Mouse (Mus musculus) T-helper 2 cell (primary cell): ENCODE measurements at regions not wholly inside any gene's neighbourhood (a gene's known extent, or its start where the extent isn't known, plus 50 kb on each side); places are given as distances from the start of the nearest gene placed in this dataset.

Source experiments
- in situ Hi-C: fragments of 300-600 bp; cut with MboI, MseI; formaldehyde crosslinking; loops from one replicate; pipeline ENCODE4 v1.15.1; 2025; ENCODE audit warnings: high pct_unique_total_duplicates

DNA sequence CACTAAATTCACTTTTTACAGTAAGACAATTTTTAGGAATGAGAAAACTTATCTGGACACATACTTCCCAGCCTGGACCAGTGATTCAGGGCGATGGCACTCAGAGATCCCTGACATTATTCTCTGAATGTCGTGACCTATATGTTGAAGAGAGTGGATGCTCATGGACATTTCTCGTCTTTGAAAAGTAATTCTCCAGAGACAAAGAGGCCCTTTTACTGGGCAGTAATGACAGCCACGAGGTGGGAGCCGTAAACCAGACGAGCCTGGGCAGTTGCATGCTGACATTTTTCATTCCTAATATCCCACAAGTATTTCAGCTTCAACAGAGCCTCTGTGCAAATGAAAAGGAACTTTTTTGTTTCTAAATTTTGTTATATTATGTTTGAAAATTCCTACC is 1041.3 kb downstream of the Slc22a22 start:
- in situ Hi-C loops: no loop called here

DNA sequence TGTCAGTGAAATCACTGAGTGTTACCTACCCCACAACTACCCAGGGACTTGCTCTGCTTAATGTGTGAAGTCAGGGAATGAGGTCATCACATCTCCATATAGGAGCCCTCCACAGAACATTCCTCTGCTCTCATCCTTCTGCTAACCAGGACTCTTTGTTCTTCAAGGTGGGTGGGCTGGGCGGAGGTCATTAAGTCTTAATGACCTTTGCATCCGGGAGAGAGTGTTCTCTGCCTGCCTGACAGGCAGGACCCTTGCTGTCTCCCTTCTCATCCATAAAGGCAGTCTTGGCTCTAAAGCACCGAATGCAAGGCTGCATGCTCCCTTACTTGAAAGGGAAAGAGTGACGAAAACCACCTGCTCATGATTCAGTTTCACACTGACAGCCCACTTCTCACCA is 1051.4 kb downstream of the Slc22a22 start:
- in situ Hi-C loops: no loop called here

DNA sequence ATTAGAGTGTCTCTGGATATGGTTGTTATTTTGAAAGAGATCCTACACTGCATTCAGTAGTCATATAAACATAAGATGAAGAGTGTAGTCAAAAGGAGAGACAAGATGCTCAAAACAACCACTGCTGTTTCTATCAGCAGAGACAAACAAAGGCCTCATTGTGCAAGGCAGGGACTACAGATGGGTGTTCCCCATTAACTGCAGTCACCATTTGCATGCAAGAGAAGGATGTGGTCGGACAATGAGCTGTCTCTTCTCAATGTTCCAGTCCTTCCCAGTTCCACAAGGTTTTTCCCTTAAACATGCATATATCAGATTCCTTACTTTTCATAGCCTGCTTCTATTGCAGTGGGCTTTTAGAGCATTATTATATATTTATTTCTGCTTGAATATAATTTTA is 1056.7 kb downstream of the Slc22a22 start:
- in situ Hi-C loops: no loop called here

DNA sequence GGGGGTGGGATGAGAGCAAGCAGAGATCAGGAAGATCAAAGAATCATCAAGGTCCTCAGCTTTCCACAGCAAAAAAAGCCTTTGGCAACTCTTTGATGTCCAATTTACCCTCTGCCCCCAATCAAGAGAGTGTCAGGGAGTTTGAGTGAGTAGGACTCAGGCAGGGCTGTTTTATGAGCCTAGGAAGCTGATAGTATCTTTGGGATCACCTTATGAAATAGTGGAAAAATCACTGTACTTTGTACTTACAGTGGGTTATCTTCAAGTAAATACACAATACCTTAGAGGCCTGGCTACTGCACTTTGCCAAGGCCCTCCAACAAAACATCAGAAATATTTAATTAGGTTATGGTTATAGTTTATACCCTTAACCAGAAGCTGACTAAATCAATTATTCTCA is 1085.4 kb downstream of the Slc22a22 start:
- in situ Hi-C loops: no loop called here

DNA sequence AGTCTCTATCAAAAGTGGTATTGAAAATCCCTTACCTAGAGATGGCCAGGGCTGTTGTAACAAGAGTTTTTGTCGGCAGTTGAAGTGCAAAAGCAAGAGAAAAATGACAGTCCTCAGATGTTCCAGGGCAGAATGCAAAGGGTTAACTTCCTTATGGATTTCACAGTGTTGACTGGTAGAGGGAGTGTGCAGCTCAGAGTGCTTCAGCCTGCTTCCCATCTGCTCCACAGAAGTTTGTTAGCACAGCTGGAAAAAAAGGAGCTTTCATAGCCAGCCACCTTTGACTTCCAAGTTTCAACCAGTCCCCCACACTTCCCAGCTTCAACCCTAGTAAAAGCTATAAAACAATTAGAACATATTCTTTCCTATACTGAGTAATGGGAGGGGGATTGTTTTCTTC is 1098.9 kb downstream of the Slc22a22 start:
- in situ Hi-C loops: no loop called here

DNA sequence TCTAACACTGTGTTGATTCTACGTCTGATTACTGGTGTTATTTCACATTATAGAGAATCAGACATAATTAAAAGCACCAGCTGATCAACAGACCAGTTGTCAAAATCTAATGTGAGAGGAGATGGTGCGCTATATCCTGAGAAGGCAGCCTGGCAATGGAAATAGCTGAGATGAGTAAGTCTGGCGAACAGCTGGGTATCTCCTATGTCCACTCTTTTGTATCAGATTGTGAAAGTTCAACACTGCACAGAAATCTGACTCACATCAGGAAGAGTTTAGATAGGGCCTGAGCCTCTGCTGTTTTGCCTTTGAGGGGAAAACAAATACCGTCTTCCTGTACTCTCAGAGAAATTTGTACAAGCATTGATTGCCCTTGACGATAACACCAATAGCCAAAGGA is 1126.5 kb downstream of the Slc22a22 start:
- in situ Hi-C loops: no loop called here

DNA sequence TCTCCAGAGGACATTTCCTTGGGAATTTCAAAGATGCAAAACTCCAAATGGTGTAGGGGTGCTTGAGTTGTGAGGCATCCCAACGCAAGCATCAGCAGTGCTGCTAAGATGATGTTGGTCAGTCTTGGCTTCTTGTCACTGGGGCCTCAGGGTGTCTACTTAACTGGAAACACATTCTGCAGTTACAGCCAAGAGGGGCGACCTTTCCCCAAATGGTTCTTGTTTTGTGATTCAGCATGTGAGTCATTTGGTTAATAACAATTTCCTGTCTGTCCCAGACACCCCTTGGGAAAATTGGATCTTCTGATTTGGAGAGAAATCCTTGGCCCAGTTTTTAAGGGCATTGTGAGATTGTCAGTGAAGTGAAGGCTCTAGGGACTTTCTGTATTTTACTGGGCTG is 1131.3 kb downstream of the Slc22a22 start:
- in situ Hi-C loops: loop anchor here (25.0 kb wide), 1 partner anchor 1166 kb away; no protein-coding TSS in a partner anchor

DNA sequence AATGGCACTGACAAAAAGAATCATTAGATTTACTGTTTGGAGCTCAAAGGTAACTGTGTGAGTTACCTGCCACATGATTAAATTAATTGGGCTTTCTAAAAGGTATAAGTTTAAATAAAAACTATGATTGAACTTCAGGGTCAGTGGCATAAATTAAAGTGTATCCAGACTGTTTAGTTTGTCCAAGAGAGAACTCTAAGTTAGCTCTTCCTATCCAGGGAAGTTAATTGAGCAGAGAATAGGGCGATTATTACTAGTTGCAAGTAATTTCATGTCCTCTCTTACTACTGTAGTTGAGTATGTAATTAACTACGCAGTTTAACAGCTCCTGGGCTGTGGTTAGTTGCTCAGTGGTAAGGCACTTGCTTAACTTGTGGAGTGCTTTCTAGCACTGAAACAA is 1132.5 kb downstream of the Slc22a22 start:
- in situ Hi-C loops: loop anchor here (25.0 kb wide), 1 partner anchor 1167 kb away; no protein-coding TSS in a partner anchor

DNA sequence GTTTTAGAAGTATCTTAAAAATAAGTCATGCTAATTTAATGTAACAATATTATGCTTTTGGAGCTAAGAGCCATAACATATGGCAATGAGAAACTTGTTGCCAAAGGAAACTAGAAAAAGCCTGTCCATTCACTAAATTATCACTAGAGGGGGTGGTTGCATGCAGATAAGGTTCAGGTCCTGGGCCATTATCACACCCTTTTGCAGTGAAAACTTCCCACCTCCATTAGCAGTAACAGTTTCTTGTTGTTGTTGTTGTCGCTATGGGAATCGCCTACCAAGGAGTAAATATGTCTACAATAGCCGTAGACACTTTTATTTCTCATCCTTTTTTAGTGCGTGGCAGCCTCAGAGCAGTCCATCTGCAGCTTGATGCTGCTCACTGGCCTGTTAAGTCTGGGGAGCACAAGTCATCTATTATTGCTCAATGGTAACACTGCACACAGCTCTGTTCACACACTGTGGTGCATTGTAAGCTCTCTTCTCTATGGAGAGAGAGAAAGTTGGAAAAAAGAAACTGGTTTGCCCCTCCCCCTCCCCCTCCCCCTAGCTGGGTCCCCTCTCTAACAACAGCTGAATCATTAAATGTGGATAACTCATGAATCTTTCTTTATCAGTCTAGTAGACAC is 1133.0 kb downstream of the Slc22a22 start:
- in situ Hi-C loops: loop anchor here (25.0 kb wide), 1 partner anchor 1168 kb away; no protein-coding TSS in a partner anchor

DNA sequence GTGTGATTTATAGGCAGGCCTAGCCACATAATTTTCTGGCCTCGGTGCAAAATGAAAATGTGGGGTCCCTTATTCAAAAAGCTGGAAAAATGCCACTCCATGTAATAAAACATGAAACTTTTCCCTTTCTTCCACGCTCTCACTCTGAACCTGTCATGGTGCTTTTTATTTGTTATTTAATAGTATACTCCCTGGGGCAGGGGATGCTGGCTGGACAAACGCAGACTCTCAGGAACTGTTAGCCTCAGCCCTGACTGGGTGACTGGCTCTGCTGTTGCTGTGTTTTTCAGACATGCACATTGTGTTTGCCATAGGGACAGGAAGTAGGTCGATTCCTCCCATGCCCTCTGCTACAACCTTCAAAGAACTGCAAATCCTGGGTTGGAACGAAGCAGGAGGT is 1139.5 kb downstream of the Slc22a22 start:
- in situ Hi-C loops: loop anchor here (25.0 kb wide), 1 partner anchor 1174 kb away; no protein-coding TSS in a partner anchor

DNA sequence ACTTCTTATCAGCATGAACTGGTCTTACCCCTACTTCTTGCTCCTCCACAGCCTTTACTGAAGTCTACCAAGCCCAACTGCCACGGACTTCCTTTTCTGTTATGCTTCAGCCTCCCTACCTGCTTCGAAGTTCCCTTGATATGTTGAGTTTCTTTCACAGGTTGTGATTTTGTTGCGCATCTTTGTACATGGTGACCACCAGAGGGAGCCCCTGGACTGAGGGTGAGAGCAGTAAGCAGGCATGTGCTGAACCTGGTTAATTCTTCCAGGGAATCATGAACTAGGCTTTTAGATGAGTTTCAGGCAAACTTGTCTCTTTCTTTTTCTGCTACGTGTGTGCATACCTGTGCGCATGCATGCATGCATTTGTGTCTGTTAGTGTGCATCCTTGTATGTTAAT is 1141.0 kb downstream of the Slc22a22 start:
- in situ Hi-C loops: loop anchor here (25.0 kb wide), 1 partner anchor 1176 kb away; no protein-coding TSS in a partner anchor

DNA sequence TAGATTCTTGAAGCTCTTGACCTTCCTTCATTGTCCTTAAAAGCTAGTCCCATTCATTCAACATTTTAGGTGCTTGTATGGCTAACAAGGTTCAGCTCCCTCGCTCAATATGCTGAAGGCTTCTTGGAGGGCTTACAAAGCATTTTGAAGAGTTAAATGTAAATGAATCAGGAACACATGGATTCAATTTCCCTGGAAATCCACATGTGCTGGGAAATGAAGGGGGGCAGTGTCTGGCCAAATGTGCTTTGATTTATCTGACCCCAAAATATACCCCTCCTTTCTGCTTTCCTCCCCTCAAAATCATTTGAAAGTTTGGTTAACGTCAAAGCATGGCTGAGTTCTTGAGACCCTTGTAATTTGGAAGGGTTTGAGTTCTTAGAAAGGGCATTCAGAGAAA is 1142.4 kb downstream of the Slc22a22 start:
- in situ Hi-C loops: loop anchor here (25.0 kb wide), 1 partner anchor 1177 kb away; no protein-coding TSS in a partner anchor

DNA sequence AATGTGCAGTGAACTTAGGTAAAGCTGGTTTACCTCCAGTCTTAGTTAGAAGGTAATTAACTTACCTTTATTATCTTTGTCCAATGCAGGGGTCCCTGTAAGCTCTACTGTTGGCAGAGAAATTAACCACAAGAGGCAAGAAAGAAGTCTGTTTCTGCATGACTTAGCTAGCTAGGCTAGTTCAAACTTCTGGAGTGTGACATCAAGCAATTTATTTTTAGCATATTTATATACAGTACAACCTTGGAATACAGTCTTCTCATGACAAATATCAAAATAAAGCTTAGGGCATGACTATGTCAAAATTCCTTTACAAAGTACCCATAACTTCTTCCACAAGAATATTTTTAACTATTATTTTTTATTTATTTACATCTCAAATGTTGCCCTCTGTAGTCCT is 1156.9 kb downstream of the Slc22a22 start:
- in situ Hi-C loops: no loop called here

DNA sequence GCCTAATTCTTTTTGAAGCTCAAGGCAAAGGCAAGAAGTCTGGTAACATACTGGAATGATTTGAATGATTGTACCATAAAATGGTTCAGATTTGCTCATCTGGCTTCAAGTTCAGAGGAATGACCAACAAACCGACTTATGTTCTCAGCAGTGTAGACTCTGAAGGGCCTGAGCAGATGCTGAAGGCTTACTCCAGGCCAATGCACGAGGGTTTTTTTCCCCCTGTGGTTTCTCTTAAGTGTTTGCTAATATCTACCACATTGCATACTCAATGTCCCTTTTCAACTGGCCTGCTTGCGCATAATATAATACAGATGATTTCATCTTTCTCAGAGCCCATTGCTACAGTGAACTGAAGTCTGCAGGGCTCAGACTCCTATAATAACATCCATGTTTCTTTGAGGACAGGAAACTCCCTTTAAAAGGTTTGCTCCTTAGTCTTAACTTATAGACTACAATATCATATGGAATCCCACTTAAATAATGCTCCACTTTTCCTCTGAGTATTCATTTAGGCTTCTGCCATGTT is 1182.5 kb downstream of the Slc22a22 start:
- in situ Hi-C loops: no loop called here

DNA sequence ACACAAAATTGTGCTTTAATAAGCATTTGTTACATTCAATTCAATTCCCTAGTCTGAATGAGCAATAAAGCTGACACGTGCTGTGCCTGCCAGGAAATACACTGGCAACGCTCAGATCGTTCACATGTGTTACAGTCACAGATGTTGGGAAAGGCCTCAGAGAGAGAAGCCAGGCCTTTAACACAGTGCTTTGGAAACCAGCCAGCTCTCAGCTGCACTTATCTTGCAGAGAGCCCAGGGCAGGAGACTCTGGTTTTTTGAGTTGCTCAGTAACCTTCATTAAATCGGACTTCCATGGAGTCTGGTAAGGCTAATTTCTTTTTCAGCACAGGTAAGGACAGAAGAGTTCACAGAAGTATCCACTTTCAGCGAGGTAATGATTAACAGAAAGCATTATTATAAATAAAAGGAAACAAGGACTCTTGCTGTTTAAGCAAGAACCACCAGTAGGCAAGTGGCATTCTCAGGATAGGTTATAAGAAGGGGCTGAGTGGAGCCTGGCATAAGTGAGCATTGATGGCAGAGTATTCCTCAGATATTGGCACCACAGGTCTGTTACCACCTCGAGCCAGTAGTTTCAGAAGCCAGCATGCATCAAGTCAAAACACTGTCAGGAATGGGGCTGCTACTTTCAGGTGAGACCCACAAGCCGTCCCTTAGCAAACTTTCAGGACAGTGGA is 1198.7 kb downstream of the Slc22a22 start:
- in situ Hi-C loops: no loop called here

DNA sequence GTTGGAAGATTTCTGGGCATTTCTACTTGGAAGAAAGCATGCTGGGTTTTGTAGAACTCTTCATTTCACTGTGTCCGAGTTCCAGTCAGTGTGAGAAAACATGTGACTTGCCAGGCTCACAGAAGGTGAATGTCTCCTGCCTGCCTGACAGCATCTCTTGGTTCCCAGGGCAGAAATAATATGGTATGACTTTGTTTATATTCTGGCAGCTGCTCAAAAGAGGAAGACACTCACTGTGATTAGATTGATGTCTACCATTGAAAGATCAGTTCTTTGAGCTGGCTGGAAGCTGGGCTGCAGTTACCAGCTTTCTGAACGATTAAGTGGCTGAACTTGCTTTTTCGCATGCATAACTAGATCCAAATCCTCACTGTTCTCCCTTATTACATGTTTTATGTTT is 1199.4 kb downstream of the Slc22a22 start:
- in situ Hi-C loops: no loop called here

DNA sequence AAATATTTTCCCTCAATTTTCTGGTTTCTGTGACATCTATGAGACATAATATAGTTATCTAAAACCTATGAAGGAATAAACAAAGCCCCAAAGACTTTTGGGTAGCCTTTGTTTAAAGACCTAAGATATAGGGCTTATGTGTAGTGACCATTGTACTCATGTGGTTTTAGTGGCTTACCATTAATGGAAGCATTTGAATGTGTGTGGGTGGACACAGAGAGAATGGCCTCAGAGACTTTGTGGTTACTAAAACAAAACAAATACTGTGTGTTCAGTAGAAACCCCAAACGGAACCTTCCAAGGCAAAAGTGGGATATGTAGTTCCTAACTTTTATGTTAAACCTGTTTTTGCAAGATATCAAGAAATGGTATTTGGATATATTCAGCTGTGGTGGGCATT is 1228.7 kb downstream of the Slc22a22 start:
- in situ Hi-C loops: no loop called here

DNA sequence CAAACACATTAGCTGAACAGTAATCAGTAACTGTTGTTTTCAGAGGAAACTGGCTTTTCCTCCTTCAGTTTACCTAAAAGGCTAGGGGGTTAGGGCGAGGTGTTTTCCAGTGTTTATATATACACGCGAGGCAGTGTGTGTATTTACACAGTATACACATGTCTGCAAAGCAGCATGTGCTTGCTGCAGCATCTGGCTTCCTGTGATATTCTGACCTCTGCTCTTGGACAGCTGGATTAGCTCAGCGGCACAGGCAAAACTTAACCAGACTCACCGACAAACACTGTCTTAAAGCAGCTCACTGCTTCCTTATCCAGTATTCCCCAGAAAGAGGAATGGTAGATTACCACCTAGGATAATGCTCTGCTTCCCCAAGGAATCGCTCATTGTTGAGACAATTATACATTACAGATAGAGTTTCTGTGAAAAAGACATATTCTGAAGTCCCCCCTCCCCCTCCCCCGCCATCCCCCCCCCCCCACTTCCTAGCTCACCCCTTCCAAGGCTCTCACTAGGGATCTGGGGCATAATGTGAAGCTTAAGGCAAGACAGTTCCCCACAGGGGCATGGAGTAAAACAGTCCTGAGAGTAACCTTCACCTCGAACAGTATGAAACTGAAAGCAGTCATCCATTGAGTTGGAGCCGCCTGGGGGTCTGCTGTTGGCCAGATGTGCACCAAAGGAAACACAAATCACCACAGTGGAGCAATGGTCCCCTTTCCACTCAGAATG is 1233.3 kb downstream of the Slc22a22 start:
- in situ Hi-C loops: no loop called here

DNA sequence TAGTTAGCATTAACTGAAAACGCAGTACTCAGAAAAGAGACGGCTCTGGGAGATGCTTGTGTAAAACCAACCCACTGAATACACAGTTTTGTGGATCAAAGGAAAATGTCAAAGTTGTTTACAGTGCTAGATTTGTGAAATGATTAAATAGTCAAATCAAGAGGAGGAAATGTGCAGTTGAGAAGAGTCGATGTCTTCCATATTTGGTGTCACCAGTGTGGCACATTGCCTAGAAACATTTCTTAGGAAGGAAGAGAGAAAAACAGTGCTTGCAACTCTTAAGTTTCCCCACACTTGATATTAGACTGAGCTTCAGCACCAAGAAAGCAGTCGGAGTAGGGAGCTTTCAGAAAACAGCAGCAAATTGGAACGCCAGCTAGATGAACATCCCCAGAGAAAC is 1274.9 kb downstream of the Slc22a22 start:
- in situ Hi-C loops: no loop called here

DNA sequence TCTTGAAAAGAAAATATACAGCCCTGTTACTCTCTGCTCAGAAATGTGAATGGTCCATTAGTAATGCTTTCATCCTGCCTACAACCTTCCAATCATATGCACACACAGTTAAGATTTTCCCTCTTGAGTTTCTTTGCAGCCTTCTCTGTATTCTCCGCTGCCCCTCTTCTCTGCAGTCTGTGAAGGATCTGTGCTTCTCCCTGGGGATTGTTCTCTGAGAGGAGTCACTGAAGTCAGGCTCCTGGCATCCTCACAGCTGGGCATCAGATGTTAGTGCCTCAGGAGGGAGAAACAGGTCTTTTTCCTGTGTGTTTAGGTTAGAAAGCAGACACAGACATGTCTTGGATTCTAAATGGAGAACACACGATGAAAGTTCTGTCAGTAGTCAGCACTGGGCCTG is 1278.1 kb downstream of the Slc22a22 start:
- in situ Hi-C loops: no loop called here

DNA sequence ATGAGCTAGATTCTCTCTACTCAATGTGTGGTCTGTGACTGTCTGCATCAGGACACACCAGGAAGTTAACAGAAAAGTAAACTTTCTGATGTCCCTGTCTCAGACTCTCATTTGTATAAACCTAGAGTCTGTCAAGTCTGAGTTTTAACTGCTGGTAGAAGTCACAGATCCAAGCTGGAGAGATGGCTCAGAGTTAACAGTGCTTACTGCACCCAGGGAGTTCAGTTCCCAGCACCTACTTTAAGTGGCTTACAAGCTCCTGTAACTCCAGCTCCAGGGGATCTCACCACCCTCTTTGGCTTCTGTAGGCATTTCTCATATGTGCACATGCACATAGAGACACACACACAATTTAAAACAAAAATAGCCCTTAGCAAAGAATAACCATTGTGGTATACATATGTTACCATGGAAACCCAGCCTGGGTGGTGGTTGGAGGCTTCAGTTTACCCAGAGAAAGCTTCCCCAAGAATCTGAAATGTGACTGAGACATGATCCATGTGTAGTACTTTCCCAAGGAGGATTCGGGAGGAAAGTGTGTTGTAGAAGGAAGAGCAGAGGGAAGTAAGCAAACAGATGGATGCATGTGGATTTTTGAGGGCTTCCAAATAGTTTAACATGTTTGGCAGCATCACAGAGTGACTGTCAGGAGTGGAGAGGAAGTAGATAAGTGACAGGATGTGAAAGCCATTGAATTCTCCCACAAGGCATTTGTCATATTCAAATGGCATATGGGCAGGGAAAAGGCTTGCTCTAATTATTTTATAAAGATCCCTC is 1279.8 kb downstream of the Slc22a22 start:
- in situ Hi-C loops: no loop called here

DNA sequence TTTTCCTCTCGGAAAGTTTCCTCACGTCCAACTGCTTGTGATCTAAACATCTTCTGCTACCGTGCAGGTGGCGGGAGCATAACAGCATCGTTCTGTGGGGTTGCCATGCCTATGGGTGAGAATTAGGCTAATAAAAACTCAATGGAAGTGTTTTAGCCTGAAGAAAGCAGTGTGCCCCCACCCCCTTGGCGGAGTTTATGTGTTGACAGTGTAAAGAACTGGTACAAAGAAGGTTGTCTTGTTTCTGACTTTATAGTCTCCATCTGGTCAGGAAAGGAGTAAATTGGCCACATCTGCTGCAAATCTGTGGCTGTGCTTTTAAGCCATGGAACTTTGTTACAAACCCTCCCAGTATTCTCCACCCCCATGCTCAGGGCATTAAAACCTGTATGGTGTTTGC is 1311.2 kb downstream of the Slc22a22 start:
- in situ Hi-C loops: no loop called here
